21 mouse cellular contexts compared by ENCODE assay signal in genomic region chr9:41852099-41852498, GRCm38 (mm10).
"Had no signal": no experiment of that assay in that cellular context is flagged by ENCODE, and none has a peak within 500 bp of the region (broad histone marks: within the 10 kb centered on the region; RNA-seq: fewer than 3 reads in every experiment).

No protein-coding gene starts in this region.

- H3K9ac ChIP-seq: kidney, embryonic 15.5 days; liver, embryonic 14.5 days; liver, postnatal 0 days; lung, embryonic 14.5 days; midbrain, embryonic 12.5 days; midbrain, embryonic 15.5 days; neural tube, embryonic 12.5 days had no signal

- H3K36me3 ChIP-seq: kidney, embryonic 15.5 days; midbrain, embryonic 12.5 days; midbrain, embryonic 15.5 days; neural tube, embryonic 12.5 days had no signal

- DNase-seq: kidney, adult 18-20 months; kidney, postnatal 10 days; kidney, postnatal 36 days; left cerebral cortex, postnatal 4 days; liver; liver, postnatal 0 days; lung, embryonic 14.5 days; retina, postnatal 1 day; right cerebral cortex, postnatal 25 days; spleen, adult 18-20 months; thymus, adult 2 months; thymus, postnatal 14 days; thymus, postnatal 4 days had no signal

- ATAC-seq: intestine, embryonic 16.5 days; liver, postnatal 0 days; lung, postnatal 0 days; midbrain, embryonic 15.5 days had no signal

- H3K27ac ChIP-seq: kidney, embryonic 15.5 days; liver, embryonic 14.5 days; macrophage; midbrain, embryonic 12.5 days; midbrain, embryonic 15.5 days; neural tube, embryonic 12.5 days had no signal

- H3K9me3 ChIP-seq: kidney, embryonic 15.5 days; midbrain, embryonic 12.5 days; midbrain, embryonic 15.5 days had no signal

- H3K27me3 ChIP-seq: kidney, embryonic 15.5 days; midbrain, embryonic 12.5 days; midbrain, embryonic 15.5 days; neural tube, embryonic 12.5 days had no signal

- H3K4me1 ChIP-seq: midbrain, embryonic 12.5 days had no signal

- H3K4me3 ChIP-seq: kidney, embryonic 15.5 days; midbrain, embryonic 12.5 days; midbrain, embryonic 15.5 days; neural tube, embryonic 12.5 days had no signal

- H3K4me2 ChIP-seq: kidney, embryonic 15.5 days; lung, embryonic 14.5 days; midbrain, embryonic 12.5 days; midbrain, embryonic 15.5 days; neural tube, embryonic 12.5 days had no signal
